Mouse (Mus musculus): Measurements from ENCODE around the gene Snta1.

DNA sequence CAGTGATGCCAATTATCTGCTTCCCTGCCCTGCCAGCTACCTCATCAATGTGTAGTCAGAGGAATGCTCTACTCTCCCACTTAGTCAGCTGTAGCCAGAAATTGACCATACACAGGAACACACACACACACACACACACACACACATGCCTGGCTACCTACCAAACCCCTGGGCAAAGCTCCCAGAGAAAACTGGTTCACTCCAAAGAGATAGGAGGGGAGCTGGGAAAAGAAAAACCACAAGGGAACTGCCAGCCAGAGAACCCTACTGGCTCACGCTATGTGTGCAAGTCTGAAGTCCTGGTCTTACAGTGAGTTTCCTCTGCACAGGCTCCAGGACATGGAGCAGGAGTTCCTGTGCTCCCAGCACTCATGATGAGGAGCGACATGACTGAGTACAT lies 2.5 kb upstream of the Snta1 start:
- TF ChIP-seq POLR2A (IDR thresholded peaks at IDR 0.05; ENCODE audit: low read depth, low read length), result no peak
- no peak for TF ChIP-seq CTCF (IDR thresholded peaks at IDR 0.05; ENCODE audit: extremely low read depth, insufficient read length, insufficient replicate concordance, low read depth, low read length)

Data from small intestine, adult 2 months (tissue).